Mouse (Mus musculus): ENCODE results near the gene Mettl1. TPM values are rescaled to one million over a fixed set of nuclear protein-coding genes. Genes with fewer than 3 reads are reported as not detected.
A peak's percentile ranks its signal among the peaks of the same experiment; 100 is the strongest.
"Not testable (repeated sequence)": the region's sequence is repeated elsewhere in the genome, so short reads cannot be mapped to it uniquely, and the experiment has no call there.

The Mettl1 gene
- polyA plus RNA-seq, 1 experiment, result 14.6 TPM

GRCm38 (mm10) chr10:127059968-127060916, 19.0 kb downstream of the Mettl1 start, which contains the start of gene March9:
TSS of gene March9 (minus strand) at chr10:127060184.
- peaks cover under 1% of the 10 kb centered on the region; the same call in 1 of the 2 replicates for H3K4me1 ChIP-seq (ENCODE audit: control insufficient read depth, insufficient read depth, low read length)
- WGBS, result 2% methylated on average over 67 of the region's 72 CpGs
- H3K27ac ChIP-seq (ENCODE audit: control insufficient read depth, insufficient read depth, low read depth, low read length, poor library complexity), result no peak within 1 kb of the TSS
- H3K4me3 ChIP-seq (replicated peaks; ENCODE audit: control insufficient read depth, low read depth, low read length), result peak within 1 kb of the TSS; percentile 21
- TF ChIP-seq POLR2A (IDR thresholded peaks at IDR 0.05; ENCODE audit: borderline replicate concordance, control insufficient read depth, low read depth, low read length) (no peak), CTCF (IDR thresholded peaks at IDR 0.05; ENCODE audit: control insufficient read depth, insufficient read depth, low read length) (no peak)

- WGBS, result 67% methylated on average over 5 of the region's 5 CpGs
- Histone ChIP-seq H3K27ac (ENCODE audit: control insufficient read depth, insufficient read depth, low read depth, low read length, poor library complexity) (no peak overlapping the region), H3K4me3 (replicated peaks; ENCODE audit: control insufficient read depth, low read depth, low read length) (no peak overlapping the region), H3K4me1 (ENCODE audit: control insufficient read depth, insufficient read depth, low read length) (no peaks in the 10 kb centered on the region; the same call in 1 of the 2 replicates)
- TF ChIP-seq CTCF (IDR thresholded peaks at IDR 0.05; ENCODE audit: control insufficient read depth, insufficient read depth, low read length) (no peak), POLR2A (IDR thresholded peaks at IDR 0.05; ENCODE audit: borderline replicate concordance, control insufficient read depth, low read depth, low read length) (no peak)
These were observed 19.9 kb downstream of the Mettl1 start for GRCm38 (mm10) chr10:127061085-127061484.

GRCm38 (mm10) chr10:127061513-127061912, 20.3 kb downstream of the Mettl1 start:
- 75% methylated on average over 2 of the region's 2 CpGs for WGBS
- no peaks in the 10 kb centered on the region; the same call in 1 of the 2 replicates for H3K4me1 ChIP-seq (ENCODE audit: control insufficient read depth, insufficient read depth, low read length)
- H3K27ac ChIP-seq (ENCODE audit: control insufficient read depth, insufficient read depth, low read depth, low read length, poor library complexity), result no peak overlapping the region
- TF ChIP-seq POLR2A (IDR thresholded peaks at IDR 0.05; ENCODE audit: borderline replicate concordance, control insufficient read depth, low read depth, low read length), result no peak
- TF ChIP-seq CTCF (IDR thresholded peaks at IDR 0.05; ENCODE audit: control insufficient read depth, insufficient read depth, low read length), result no peak
- H3K4me3 ChIP-seq (replicated peaks; ENCODE audit: control insufficient read depth, low read depth, low read length), result no peak overlapping the region

GRCm38 (mm10) chr10:127062101-127062500, 20.9 kb downstream of the Mettl1 start:
- not testable (repeated sequence) for H3K4me3 ChIP-seq (replicated peaks; ENCODE audit: control insufficient read depth, low read depth, low read length); H3K4me1 ChIP-seq (ENCODE audit: control insufficient read depth, insufficient read depth, low read length); H3K27ac ChIP-seq (ENCODE audit: control insufficient read depth, insufficient read depth, low read depth, low read length, poor library complexity)
- WGBS, result 74% methylated on average over 4 of the region's 4 CpGs

GRCm38 (mm10) chr10:127062503-127062902, 21.3 kb downstream of the Mettl1 start:
- WGBS, result 49% methylated on average over 5 of the region's 5 CpGs
- H3K4me3 ChIP-seq (replicated peaks; ENCODE audit: control insufficient read depth, low read depth, low read length), result no peak overlapping the region
- TF ChIP-seq CTCF (IDR thresholded peaks at IDR 0.05; ENCODE audit: control insufficient read depth, insufficient read depth, low read length) (no peak), POLR2A (IDR thresholded peaks at IDR 0.05; ENCODE audit: borderline replicate concordance, control insufficient read depth, low read depth, low read length) (no peak)
- no peak overlapping the region for H3K27ac ChIP-seq (ENCODE audit: control insufficient read depth, insufficient read depth, low read depth, low read length, poor library complexity)
- no peaks in the 10 kb centered on the region; the same call in 1 of the 2 replicates for H3K4me1 ChIP-seq (ENCODE audit: control insufficient read depth, insufficient read depth, low read length)

GRCm38 (mm10) chr10:127063239-127063872, 22.1 kb downstream of the Mettl1 start, which contains the start of gene Cdk4:
TSS of gene Cdk4 (plus strand) at chr10:127063534.
- under 1% methylated on average over 46 of the region's 46 CpGs for WGBS

GRCm38 (mm10) chr10:127063913-127064870, 23.0 kb downstream of the Mettl1 start:
- H3K4me1 ChIP-seq (ENCODE audit: control insufficient read depth, insufficient read depth, low read length), result no peaks in the 10 kb centered on the region; the same call in 1 of the 2 replicates
- 8% methylated on average over 37 of the region's 37 CpGs for WGBS
- H3K27ac ChIP-seq (ENCODE audit: control insufficient read depth, insufficient read depth, low read depth, low read length, poor library complexity), result peak overlapping the region; percentile 54
- H3K4me3 ChIP-seq (replicated peaks; ENCODE audit: control insufficient read depth, low read depth, low read length), result peak overlapping the region; percentile 76
- TF ChIP-seq CTCF (IDR thresholded peaks at IDR 0.05; ENCODE audit: control insufficient read depth, insufficient read depth, low read length), result no peak
- TF ChIP-seq POLR2A (IDR thresholded peaks at IDR 0.05; ENCODE audit: borderline replicate concordance, control insufficient read depth, low read depth, low read length), result no peak

More at GRCm38 (mm10) chr10:127063239-127063872, 22.1 kb downstream of the Mettl1 start, which contains the start of gene Cdk4:
- TF ChIP-seq CTCF (IDR thresholded peaks at IDR 0.05; ENCODE audit: control insufficient read depth, insufficient read depth, low read length) (no peak), POLR2A (IDR thresholded peaks at IDR 0.05; ENCODE audit: borderline replicate concordance, control insufficient read depth, low read depth, low read length) (peak; percentile 56; the same call in 1 of the 2 replicates)
- Histone ChIP-seq H3K4me3 (replicated peaks; ENCODE audit: control insufficient read depth, low read depth, low read length) (peak within 1 kb of the TSS; percentile 76), H3K4me1 (ENCODE audit: control insufficient read depth, insufficient read depth, low read length) (no peaks in the 10 kb centered on the region; the same call in 1 of the 2 replicates), H3K27ac (ENCODE audit: control insufficient read depth, insufficient read depth, low read depth, low read length, poor library complexity) (peak within 1 kb of the TSS; percentile 54)
